Mouse (Mus musculus) hindlimb bud, embryonic 11.5 days (tissue): ENCODE results near the gene Cplane1.

Source experiments
- DNase-seq: peaks from one replicate; pipeline ENCODE4 v3.0.0-alpha.2; 2012; ENCODE audit warnings: low read depth, low spot score; ENCODE audit errors: extremely low spot score

Cplane1 gene

DNA sequence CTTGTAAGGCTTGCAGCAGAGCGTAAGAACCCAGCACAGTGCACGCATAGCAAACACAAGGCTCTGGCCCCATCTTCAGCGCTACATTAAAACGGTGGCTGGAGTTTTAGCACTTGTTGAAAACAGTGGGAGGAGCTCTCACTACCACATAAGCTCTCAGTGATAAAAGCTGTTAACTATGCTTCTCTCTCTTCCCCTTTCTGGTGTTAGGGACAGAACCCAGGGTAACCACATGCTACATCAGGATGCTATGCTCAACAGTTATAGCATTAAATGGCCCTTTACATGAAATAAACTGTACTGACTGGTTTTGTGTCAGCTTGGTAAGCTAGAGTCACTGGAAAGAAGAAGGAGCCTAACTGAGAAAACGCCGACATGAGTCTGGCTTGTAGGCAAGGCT is 125.2 kb downstream of the Cplane1 start:
- DNase-seq = no peak

DNA sequence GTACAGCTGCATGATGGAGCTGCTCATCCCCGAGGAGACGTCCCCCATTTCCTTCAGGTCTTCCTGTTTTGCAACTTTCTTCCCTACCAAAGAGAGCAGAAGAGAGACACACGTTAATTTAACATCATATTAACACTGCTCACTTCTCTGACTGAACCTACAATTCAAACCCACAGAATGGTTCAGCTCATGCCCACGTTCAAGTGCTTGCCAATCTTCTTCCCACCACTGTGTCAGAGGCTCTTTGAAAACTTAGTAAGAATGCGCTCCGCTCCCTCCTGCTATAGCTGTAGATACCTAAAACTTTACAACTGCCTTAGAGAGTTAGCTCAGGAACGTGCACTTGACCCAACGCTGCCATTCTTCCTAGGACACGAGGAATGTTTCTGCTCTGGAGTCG is 134.0 kb downstream of the Cplane1 start:
- no peak for DNase-seq

DNA sequence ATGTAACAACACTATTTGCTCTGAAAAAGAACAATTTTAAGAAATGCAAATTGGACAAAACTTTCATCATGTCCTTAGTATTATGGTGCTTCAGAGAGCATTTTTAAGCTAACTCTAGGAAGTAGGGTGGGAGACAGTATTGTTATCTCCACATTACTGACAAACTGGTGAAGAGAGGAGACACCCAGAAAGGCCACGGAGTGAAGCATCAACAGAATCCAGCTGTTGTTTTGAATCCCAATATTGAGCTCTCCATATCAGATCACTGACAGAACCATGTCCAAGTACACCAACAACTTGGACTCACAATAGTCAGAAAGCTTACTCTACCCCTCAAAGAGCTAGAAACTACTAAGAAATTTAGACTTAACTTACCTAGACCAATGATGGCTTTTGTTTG is 136.6 kb downstream of the Cplane1 start:
- no peak for DNase-seq

GRCm38 (mm10) chr15:8317381-8317780 is 148.5 kb downstream of the Cplane1 start:
- no peak for DNase-seq

DNA sequence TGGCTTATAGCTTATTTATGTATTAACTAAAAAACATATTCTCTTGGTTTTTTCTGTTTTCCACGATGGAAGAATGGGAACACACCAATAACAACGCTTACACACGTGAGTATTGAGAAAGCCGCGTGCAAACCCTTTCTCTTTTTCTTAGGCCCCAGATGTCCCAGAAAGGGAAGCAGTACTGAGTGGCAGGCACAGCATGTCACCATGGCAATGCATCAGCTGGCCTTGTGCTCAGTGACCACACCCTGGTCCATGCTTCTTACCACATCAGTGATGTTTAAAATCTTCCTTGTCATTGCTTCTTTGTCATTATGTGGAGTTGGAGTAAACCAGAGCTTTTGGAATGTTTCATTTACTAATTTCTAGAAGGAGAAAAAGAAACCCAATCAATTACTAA is 150.3 kb downstream of the Cplane1 start:
- DNase-seq = no peak
